Mouse (Mus musculus): ENCODE data around the gene Tmem178b.

DNA sequence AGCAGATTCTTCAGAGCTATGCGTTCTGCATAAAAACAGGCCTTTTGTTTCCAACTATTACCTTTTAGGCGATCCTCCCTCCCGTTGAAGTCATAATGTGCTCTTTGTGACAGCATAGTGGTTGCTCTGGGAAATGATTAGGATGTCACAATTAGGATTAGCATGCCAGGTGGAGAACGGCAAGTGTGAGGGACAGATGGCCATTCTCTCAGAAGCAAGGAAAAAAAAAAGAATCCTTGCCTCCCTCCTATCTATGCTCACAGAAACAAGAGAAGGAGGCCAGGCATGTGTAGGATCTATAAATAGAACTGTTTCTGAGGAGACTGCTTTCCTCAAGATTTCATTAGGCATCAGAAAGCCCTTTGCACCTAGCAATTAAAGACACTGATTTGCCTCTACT lies 229.8 kb downstream of the Tmem178b start:
- TF ChIP-seq HCFC1 (IDR thresholded peaks at IDR 0.05; ENCODE audit: borderline replicate concordance, insufficient read depth, low read length) (no peak), MAFK (IDR thresholded peaks at IDR 0.05; ENCODE audit: insufficient read depth, low read depth, low read length) (no peak), ZC3H11A (IDR thresholded peaks at IDR 0.05; ENCODE audit: borderline replicate concordance, low read depth, low read length) (no peak), CHD2 (IDR thresholded peaks at IDR 0.05; ENCODE audit: low read depth, low read length) (no peak)

All from ES-E14 (cell line).